Mouse (Mus musculus): ENCODE results near the gene Far1. TPM values are rescaled to one million over a fixed set of nuclear protein-coding genes. Genes with fewer than 3 reads are reported as not detected.
A peak's percentile ranks its signal among the peaks of the same experiment; 100 is the strongest.

The Far1 gene
- total RNA-seq, 2 experiments from 2014 or later: 42.2 to 47.1 TPM

- no peak for DNase-seq (ENCODE audit: low spot score in 2 of 2)
These were observed 53.3 kb downstream of the Far1 start for GRCm38 (mm10) chr7:113566892-113567291.

- no peak for DNase-seq (ENCODE audit: low spot score in 2 of 2)
These were observed 57.5 kb downstream of the Far1 start for GRCm38 (mm10) chr7:113571121-113571520.

- no peak for DNase-seq (ENCODE audit: low spot score in 2 of 2)
These were observed 59.1 kb downstream of the Far1 start for GRCm38 (mm10) chr7:113572741-113573140.

- no peak for DNase-seq (ENCODE audit: low spot score in 2 of 2)
These were observed 68.5 kb downstream of the Far1 start for GRCm38 (mm10) chr7:113582111-113582510.

GRCm38 (mm10) chr7:113589211-113589610, 75.6 kb downstream of the Far1 start:
- no peak for DNase-seq (ENCODE audit: low spot score in 2 of 2)

- DNase-seq (ENCODE audit: low spot score in 2 of 2): no peak
These were observed 76.7 kb downstream of the Far1 start for GRCm38 (mm10) chr7:113590330-113590729.

GRCm38 (mm10) chr7:113591084-113591483, 77.5 kb downstream of the Far1 start:
- no peak for DNase-seq (ENCODE audit: low spot score in 2 of 2)

GRCm38 (mm10) chr7:113591557-113592354, 78.1 kb downstream of the Far1 start:
- no peak for DNase-seq (ENCODE audit: low spot score in 2 of 2)

GRCm38 (mm10) chr7:113592696-113593095, 79.1 kb downstream of the Far1 start:
- DNase-seq (ENCODE audit: low spot score in 2 of 2): no peak

GRCm38 (mm10) chr7:113594363-113594762, 80.7 kb downstream of the Far1 start:
- peak in 1 of 2 experiments; percentile 51 for DNase-seq (ENCODE audit: low spot score in 2 of 2)

GRCm38 (mm10) chr7:113597231-113597630, 83.6 kb downstream of the Far1 start:
- no peak for DNase-seq (ENCODE audit: low spot score in 2 of 2)

- DNase-seq (ENCODE audit: low spot score in 2 of 2): no peak
These were observed 88.2 kb downstream of the Far1 start for GRCm38 (mm10) chr7:113601803-113602202.

- DNase-seq (ENCODE audit: low spot score in 2 of 2): no peak
These were observed 94.3 kb downstream of the Far1 start for GRCm38 (mm10) chr7:113607928-113608327.

- DNase-seq (ENCODE audit: low spot score in 2 of 2): peak in 1 of 2 experiments; percentile 28
These were observed 95.5 kb downstream of the Far1 start for GRCm38 (mm10) chr7:113609027-113609705.

GRCm38 (mm10) chr7:113612628-113613027, 99.0 kb downstream of the Far1 start:
- no peak for DNase-seq (ENCODE audit: low spot score in 2 of 2)

- no peak for DNase-seq (ENCODE audit: low spot score in 2 of 2)
These were observed 100.7 kb downstream of the Far1 start for GRCm38 (mm10) chr7:113614198-113614927.

- no peak for DNase-seq (ENCODE audit: low spot score in 2 of 2)
These were observed 105.5 kb downstream of the Far1 start for GRCm38 (mm10) chr7:113619166-113619565.

GRCm38 (mm10) chr7:113619768-113620167, 106.1 kb downstream of the Far1 start:
- no peak for DNase-seq (ENCODE audit: low spot score in 2 of 2)
